Mouse (Mus musculus) kidney, embryonic 16.5 days (tissue): ENCODE data around the gene Gm45234. TPM values are rescaled to one million over a fixed set of nuclear protein-coding genes. Genes with fewer than 3 reads are reported as not detected.

Experiments used
- ATAC-seq: fragments of 200-750 bp; cut with Nextera tagmentation; 2 replicates; pipeline ENCODE4 v1.8.0; 2017; ENCODE audit warnings: moderate TSS enrichment; ENCODE audit not compliant: low FRiP score, low TSS enrichment
- H3K27ac ChIP-seq: fragments of 300-500 bp; sonication (generic); 2 replicates; pipeline ENCODE4 v1.5.1; 2014; ENCODE audit warnings: low read length
- H3K27me3 ChIP-seq: fragments of 300-500 bp; sonication (generic); 2 replicates; pipeline ENCODE4 v1.6.1; 2014; ENCODE audit warnings: low read length, control low read depth, mixed read lengths; ENCODE audit not compliant: insufficient read depth
- H3K36me3 ChIP-seq: fragments of 300-500 bp; sonication (generic); 2 replicates; pipeline ENCODE4 v1.6.1; 2014; ENCODE audit warnings: low read length, control low read depth, mixed read lengths; ENCODE audit not compliant: insufficient read depth
- H3K4me1 ChIP-seq: fragments of 300-500 bp; sonication (generic); 2 replicates; pipeline ENCODE4 v1.6.1; 2014; ENCODE audit warnings: low read length, control low read depth, mixed read lengths; ENCODE audit not compliant: insufficient read depth
- H3K4me2 ChIP-seq: fragments of 300-500 bp; sonication (generic); replicated peaks from 2 replicates; pipeline ENCODE4 v1.6.1; 2014; ENCODE audit warnings: low read depth, low read length
- H3K4me3 ChIP-seq: fragments of 300-500 bp; sonication (generic); 2 replicates; pipeline ENCODE4 v1.5.1; 2014; ENCODE audit warnings: mild to moderate bottlenecking, low read length
- H3K9ac ChIP-seq: fragments of 300-500 bp; sonication (generic); replicated peaks from 2 replicates; pipeline ENCODE4 v1.6.1; 2014; ENCODE audit warnings: low read length
- H3K9me3 ChIP-seq: fragments of 300-500 bp; sonication (generic); 2 replicates; pipeline ENCODE4 v1.6.1; 2016; ENCODE audit warnings: low read length, control low read depth
- WGBS: fragments of 180-500 bp; shearing (Covaris S2); extraction: QIAGEN DNeasy Blood & Tissue Kit; methylation state at CpG from one replicate; pipeline ENCODE4 v1.1.7; 2014; 5-methylcytosine and 5-hydroxymethylcytosine counted together
- polyA plus RNA-seq: library from polyadenylated mRNA; unstranded; fragments of >200 nt; fragmentation: Nextera tagmentation; extraction: Ambion mirVana; gene quantifications from 2 replicates; pipeline ENCODE4 v1.2.1, GENCODE M21; 2015

Gm45234 gene
- polyA plus RNA-seq, 1 experiment from 2014 or later, result not detected

GRCm38 (mm10) chr6:124701338-124701737, 54.5 kb downstream of the Gm45234 start:
- peaks cover 8% of the 10 kb centered on the region for H3K4me1 ChIP-seq
- H3K4me3 ChIP-seq, result no peak overlapping the region
- H3K36me3 ChIP-seq, result peaks cover 47% of the 10 kb centered on the region
- no peaks in the 10 kb centered on the region for H3K27me3 ChIP-seq
- no peak overlapping the region for H3K4me2 ChIP-seq
- no peak overlapping the region for H3K27ac ChIP-seq
- ATAC-seq, result no peak
- H3K9ac ChIP-seq, result no peak overlapping the region
- no peaks in the 10 kb centered on the region for H3K9me3 ChIP-seq
- WGBS, result 84% methylated on average over 8 of the region's 8 CpGs

- no peak overlapping the region for H3K9ac ChIP-seq
- peaks cover 8% of the 10 kb centered on the region for H3K4me1 ChIP-seq
- H3K4me3 ChIP-seq, result no peak overlapping the region
- 61% methylated on average over 11 of the region's 11 CpGs for WGBS
- H3K27ac ChIP-seq, result peak overlapping the region; percentile 12; the same call in 1 of the 2 replicates
- H3K9me3 ChIP-seq, result no peaks in the 10 kb centered on the region
- ATAC-seq, result peak; percentile 21
- peaks cover 36% of the 10 kb centered on the region for H3K36me3 ChIP-seq
- H3K4me2 ChIP-seq, result no peak overlapping the region
- no peaks in the 10 kb centered on the region for H3K27me3 ChIP-seq
Observed at GRCm38 (mm10) chr6:124699962-124700610, 55.7 kb downstream of the Gm45234 start.

GRCm38 (mm10) chr6:124699366-124699765, 56.5 kb downstream of the Gm45234 start:
- H3K4me3 ChIP-seq, result no peak overlapping the region
- H3K27ac ChIP-seq, result no peak overlapping the region
- peaks cover 29% of the 10 kb centered on the region for H3K36me3 ChIP-seq
- H3K9ac ChIP-seq, result no peak overlapping the region
- no peak for ATAC-seq
- H3K4me1 ChIP-seq, result peaks cover 14% of the 10 kb centered on the region
- WGBS, result 81% methylated on average over 4 of the region's 4 CpGs
- H3K4me2 ChIP-seq, result no peak overlapping the region
- no peaks in the 10 kb centered on the region for H3K27me3 ChIP-seq
- H3K9me3 ChIP-seq, result no peaks in the 10 kb centered on the region

- Histone ChIP-seq H3K4me1 (peaks cover 20% of the 10 kb centered on the region), H3K4me3 (no peak overlapping the region), H3K36me3 (peaks cover 24% of the 10 kb centered on the region), H3K9ac (no peak overlapping the region), H3K4me2 (no peak overlapping the region), H3K27ac (no peak overlapping the region), H3K9me3 (no peaks in the 10 kb centered on the region), H3K27me3 (no peaks in the 10 kb centered on the region)
- ATAC-seq, result no peak
- WGBS, result 66% methylated on average over 6 of the region's 6 CpGs
Observed at GRCm38 (mm10) chr6:124698751-124699150, 57.1 kb downstream of the Gm45234 start.

- peaks cover 34% of the 10 kb centered on the region for H3K4me1 ChIP-seq
- no peak overlapping the region for H3K27ac ChIP-seq
- H3K4me2 ChIP-seq, result no peak overlapping the region
- H3K9me3 ChIP-seq, result no peaks in the 10 kb centered on the region
- 81% methylated on average over 7 of the region's 7 CpGs for WGBS
- H3K4me3 ChIP-seq, result no peak overlapping the region
- H3K36me3 ChIP-seq, result peaks cover 3% of the 10 kb centered on the region; the same call in 1 of the 2 replicates
- no peaks in the 10 kb centered on the region for H3K27me3 ChIP-seq
- no peak for ATAC-seq
- H3K9ac ChIP-seq, result no peak overlapping the region
Observed at GRCm38 (mm10) chr6:124696441-124697150, 59.2 kb downstream of the Gm45234 start.

GRCm38 (mm10) chr6:124694166-124694955, 61.5 kb downstream of the Gm45234 start:
- no peaks in the 10 kb centered on the region for H3K27me3 ChIP-seq
- no peak overlapping the region for H3K4me3 ChIP-seq
- H3K27ac ChIP-seq, result peak overlapping the region; percentile 78
- peak; percentile 58 for ATAC-seq
- WGBS, result 57% methylated on average over 15 of the region's 15 CpGs
- no peaks in the 10 kb centered on the region for H3K36me3 ChIP-seq
- H3K9me3 ChIP-seq, result no peaks in the 10 kb centered on the region
- no peak overlapping the region; the same call in 1 of the 2 replicates for H3K4me2 ChIP-seq
- H3K9ac ChIP-seq, result peak overlapping the region; percentile 42
- peaks cover 25% of the 10 kb centered on the region for H3K4me1 ChIP-seq

- Histone ChIP-seq H3K4me3 (no peak overlapping the region), H3K27ac (peak overlapping the region; percentile 78), H3K9me3 (no peaks in the 10 kb centered on the region), H3K27me3 (no peaks in the 10 kb centered on the region), H3K4me2 (0 out of 2 replicates have a peak overlapping the region, but pooled peaks have one; percentile 14), H3K36me3 (no peaks in the 10 kb centered on the region), H3K9ac (peak overlapping the region; percentile 18), H3K4me1 (peaks cover 25% of the 10 kb centered on the region)
- 18% methylated on average over 15 of the region's 15 CpGs for WGBS
- ATAC-seq, result peak; percentile 91
Observed at GRCm38 (mm10) chr6:124693243-124693981, 62.4 kb downstream of the Gm45234 start.

GRCm38 (mm10) chr6:124690517-124690916, 65.3 kb downstream of the Gm45234 start:
- Histone ChIP-seq H3K9me3 (no peaks in the 10 kb centered on the region), H3K9ac (no peak overlapping the region), H3K4me1 (peaks cover 25% of the 10 kb centered on the region), H3K36me3 (no peaks in the 10 kb centered on the region), H3K27ac (no peak overlapping the region), H3K27me3 (no peaks in the 10 kb centered on the region), H3K4me3 (no peak overlapping the region), H3K4me2 (no peak overlapping the region)
- no peak for ATAC-seq
- WGBS, result 78% methylated on average over 3 of the region's 3 CpGs
